Mouse (Mus musculus) cerebellum, adult 8-10 months (tissue): Measurements from ENCODE around the gene Epha1.
A peak's percentile ranks its signal among the peaks of the same experiment; 100 is the strongest.

Experiments used
- DNase-seq: peaks from one replicate; pipeline ENCODE4 v3.0.0; 2022

Epha1 gene

GRCm38 (mm10) chr6:42372816-42373547 lies at the start of gene Epha1:
Epha1 (minus strand) TSS chr6:42373268.
- peak; percentile 66 for DNase-seq

- no peak for DNase-seq
Measured at GRCm38 (mm10) chr6:42421439-42421838, 48.4 kb upstream of the Epha1 start.

- DNase-seq: no peak
Measured at GRCm38 (mm10) chr6:42419443-42419842, 46.4 kb upstream of the Epha1 start.

- DNase-seq: no peak
Measured at GRCm38 (mm10) chr6:42405134-42405533, 32.1 kb upstream of the Epha1 start, which contains the start of gene Tas2r135. Tas2r135 (plus strand) TSS chr6:42405434.

GRCm38 (mm10) chr6:42399938-42400337 lies 26.9 kb upstream of the Epha1 start, which contains the start of gene Tas2r143:
Tas2r143 (plus strand) TSS chr6:42400238.
- no peak for DNase-seq

GRCm38 (mm10) chr6:42398998-42399397 lies 25.9 kb upstream of the Epha1 start:
- DNase-seq: no peak

GRCm38 (mm10) chr6:42398285-42398684 lies 25.2 kb upstream of the Epha1 start:
- DNase-seq: no peak

- no peak for DNase-seq
Measured at GRCm38 (mm10) chr6:42397041-42397657, 24.1 kb upstream of the Epha1 start.

GRCm38 (mm10) chr6:42395960-42396809 lies 23.1 kb upstream of the Epha1 start:
- peak; percentile 16 for DNase-seq

GRCm38 (mm10) chr6:42391796-42392330 lies 18.8 kb upstream of the Epha1 start:
- no peak for DNase-seq

- no peak for DNase-seq
Measured at GRCm38 (mm10) chr6:42385635-42386034, 12.6 kb upstream of the Epha1 start.

- no peak for DNase-seq
Measured at GRCm38 (mm10) chr6:42383360-42383759, 10.3 kb upstream of the Epha1 start.

GRCm38 (mm10) chr6:42381916-42382381 lies 8.9 kb upstream of the Epha1 start:
- DNase-seq: no peak

- DNase-seq: no peak
Measured at GRCm38 (mm10) chr6:42381221-42381620, 8.2 kb upstream of the Epha1 start.

- DNase-seq: peak; percentile 54
Measured at GRCm38 (mm10) chr6:42380416-42381144, 7.5 kb upstream of the Epha1 start.

- DNase-seq: no peak
Measured at GRCm38 (mm10) chr6:42379551-42379950, 6.5 kb upstream of the Epha1 start.

GRCm38 (mm10) chr6:42377280-42377679 lies 4.2 kb upstream of the Epha1 start:
- DNase-seq: no peak

- DNase-seq: no peak
Measured at GRCm38 (mm10) chr6:42376504-42377019, 3.5 kb upstream of the Epha1 start.

GRCm38 (mm10) chr6:42376016-42376415 lies 2.9 kb upstream of the Epha1 start:
- no peak for DNase-seq

- no peak for DNase-seq
Measured at GRCm38 (mm10) chr6:42375131-42375530, 2.1 kb upstream of the Epha1 start.

- DNase-seq: no peak
Measured at GRCm38 (mm10) chr6:42374701-42375100, 1.6 kb upstream of the Epha1 start.
